Mouse (Mus musculus): ENCODE measurements around the gene Cdca7. TPM values are rescaled to one million over a fixed set of nuclear protein-coding genes. Genes with fewer than 3 reads are reported as not detected.

Cdca7 gene
- polyA plus RNA-seq (2017; shearing (Covaris generic)): 10 to 100 TPM; 32.0 to 32.6 TPM

DNA sequence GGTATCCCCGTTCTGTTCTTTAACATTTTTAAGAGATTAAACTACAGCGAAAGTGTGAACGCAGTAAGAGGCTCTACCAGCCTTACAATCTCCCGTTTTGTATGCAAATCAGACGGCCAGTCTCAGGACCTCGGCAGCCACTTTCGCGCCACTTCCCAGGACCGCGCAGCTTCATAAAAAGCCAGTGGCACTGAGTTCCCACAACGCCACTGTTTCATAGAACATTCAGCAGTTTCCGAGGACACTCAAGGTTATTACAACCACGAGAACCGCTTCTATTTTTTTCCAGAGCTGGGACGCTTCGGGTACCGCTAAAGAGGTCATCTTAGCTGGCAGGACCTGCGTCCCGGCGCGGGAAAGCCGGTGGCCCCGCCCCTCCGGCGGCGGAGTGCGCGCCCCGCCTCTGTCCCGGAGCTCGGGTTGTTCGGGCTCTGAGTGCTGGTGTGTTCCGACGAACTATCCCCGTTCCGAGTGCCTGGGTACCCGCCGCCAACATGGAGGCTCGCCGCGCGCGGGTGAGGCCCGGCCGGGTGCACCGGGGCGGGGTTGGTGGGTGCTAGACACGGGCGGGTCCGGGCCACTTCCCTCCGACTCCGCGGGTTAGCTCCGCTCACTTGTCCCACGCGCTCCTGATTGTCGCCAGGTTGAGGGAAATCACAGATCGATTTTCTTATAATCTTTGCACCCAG lies at the start of gene Cdca7:
TSS of gene Cdca7 (plus strand) at position 363 of the 689 bp plus-strand sequence.

Other genes starting within 250 kb of the Cdca7 start
- 1 to 10 TPM in 1 of 2 experiments, under 1 TPM in 1; 0.49 to 1.7 TPM for gene Map3k20, start 190.5 kb upstream of the Cdca7 start, polyA plus RNA-seq (2017; shearing (Covaris generic))

All from inflammation-experienced regulatory T-cells (primary cell).